Mouse (Mus musculus) 416B (cell line): ENCODE results near the gene Rps9.
"Not testable (repeated sequence)": the region's sequence is repeated elsewhere in the genome, so short reads cannot be mapped to it uniquely, and the experiment has no call there.

ENCODE experiments used
- DNase-seq: peaks from one replicate; pipeline ENCODE4 v3.0.0; 2011; ENCODE audit warnings: low read depth

Gene Rps9

DNA sequence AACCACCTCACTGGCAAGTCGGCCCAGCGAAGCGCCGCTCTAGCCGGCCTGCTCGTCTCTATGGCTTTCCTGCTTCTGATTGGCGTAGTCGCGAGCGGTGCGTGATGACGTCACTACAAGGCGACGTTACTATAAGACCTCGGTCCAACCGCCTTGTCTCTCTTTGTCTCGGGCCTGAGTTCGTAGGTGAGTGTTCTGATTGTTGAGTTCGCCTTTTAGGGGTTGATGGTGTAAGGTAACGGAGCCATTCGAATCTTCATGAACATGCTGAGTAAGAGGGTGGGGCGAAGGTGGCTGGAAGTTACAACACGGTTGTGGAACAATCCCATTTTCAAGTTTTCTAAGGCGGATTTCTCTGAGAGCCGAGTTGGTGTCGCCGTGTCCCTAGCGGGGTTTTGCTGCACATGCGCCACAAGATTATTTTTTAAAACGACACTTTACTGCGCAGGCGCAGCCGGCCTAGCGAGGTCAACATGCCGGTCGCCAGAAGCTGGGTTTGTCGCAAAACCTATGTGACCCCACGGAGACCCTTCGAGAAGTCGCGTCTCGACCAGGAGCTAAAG lies at the start of gene Rps9:
Gene Rps9 (plus strand): TSS at position 115 of the 563 bp plus-strand sequence.
- peak; percentile 98 for DNase-seq

DNA sequence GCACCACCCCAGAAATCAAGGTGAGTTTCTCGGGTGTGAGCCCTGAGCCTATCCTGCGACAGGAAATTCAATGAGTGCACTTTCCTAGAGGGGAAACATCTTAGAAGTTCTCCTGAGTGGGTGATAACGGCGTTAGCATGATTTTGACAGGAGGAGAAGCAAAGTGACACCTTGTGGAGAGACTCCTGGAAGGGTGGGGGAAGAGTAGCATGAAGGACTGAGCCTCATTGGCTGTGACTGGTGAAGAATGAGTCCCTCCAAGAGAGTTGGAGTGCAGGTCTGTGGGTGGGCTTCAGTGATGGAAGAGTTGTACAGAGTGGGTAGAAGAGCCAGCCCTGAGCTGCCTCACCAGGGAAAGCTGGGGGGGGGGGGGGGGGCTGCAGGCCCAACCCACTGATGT lies 46.8 kb upstream of the Rps9 start:
- DNase-seq = no peak

DNA sequence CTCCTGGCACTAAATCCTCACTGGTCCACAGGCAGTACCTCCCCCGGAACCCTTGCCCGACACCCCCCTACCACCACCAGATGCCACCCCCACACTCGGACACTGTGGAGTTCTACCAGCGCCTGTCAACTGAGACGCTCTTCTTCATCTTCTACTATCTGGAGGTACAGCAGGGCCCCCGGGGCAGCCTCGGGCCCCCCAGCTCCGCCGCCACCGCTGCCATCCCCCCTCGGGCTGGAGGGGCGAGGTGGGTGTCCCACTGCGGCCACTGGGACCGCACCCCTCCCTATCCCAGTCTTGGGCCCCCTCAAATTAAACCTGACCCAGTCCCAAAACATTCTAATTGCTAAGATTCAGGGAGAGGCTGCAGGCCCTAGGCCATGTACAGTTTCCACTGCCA lies 45.2 kb upstream of the Rps9 start:
- DNase-seq = no peak

DNA sequence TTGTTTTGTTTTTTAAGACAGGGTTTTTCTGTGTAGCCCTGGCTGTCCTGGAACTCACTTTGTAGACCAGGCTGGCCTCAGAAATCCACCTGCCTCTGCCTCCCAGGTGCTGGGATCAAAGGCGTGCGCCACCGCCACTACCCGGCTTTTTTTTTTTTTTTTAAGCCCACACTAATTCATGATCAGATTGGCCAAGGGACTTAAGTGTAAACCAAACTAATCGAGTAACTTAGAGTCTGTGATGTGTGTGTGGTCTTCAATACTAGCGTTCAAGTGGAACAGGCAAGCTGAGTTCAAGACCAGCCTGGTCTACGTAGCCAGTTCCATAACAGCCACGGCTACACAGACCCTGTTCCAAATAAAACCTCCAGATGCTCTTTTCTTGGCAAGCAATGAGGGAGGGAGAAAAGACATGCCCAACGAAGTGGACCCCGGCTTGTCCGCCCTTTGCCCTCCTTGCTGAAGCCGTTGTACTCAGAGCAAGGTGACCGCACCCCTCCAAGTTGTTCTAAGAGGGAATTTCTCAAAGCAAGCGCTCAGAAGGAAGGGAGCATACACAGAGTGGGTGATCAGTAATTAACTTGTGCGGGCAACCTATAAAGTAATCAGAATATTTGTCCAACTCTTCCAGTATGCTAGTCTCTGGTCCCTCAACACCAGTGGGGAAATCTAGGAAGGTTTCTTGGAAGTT lies 39.1 kb upstream of the Rps9 start:
- DNase-seq = peak; percentile 55

GRCm38 (mm10) chr7:3665215-3666114 lies 38.3 kb upstream of the Rps9 start, which contains the start of gene Leng1:
Leng1 (minus strand) TSS chr7:3665840.
- DNase-seq = peak; percentile 99

GRCm38 (mm10) chr7:3666921-3667391 lies 36.8 kb upstream of the Rps9 start:
- DNase-seq = peak; percentile 79

GRCm38 (mm10) chr7:3674507-3675227 lies 29.1 kb upstream of the Rps9 start:
- DNase-seq = peak; percentile 80

DNA sequence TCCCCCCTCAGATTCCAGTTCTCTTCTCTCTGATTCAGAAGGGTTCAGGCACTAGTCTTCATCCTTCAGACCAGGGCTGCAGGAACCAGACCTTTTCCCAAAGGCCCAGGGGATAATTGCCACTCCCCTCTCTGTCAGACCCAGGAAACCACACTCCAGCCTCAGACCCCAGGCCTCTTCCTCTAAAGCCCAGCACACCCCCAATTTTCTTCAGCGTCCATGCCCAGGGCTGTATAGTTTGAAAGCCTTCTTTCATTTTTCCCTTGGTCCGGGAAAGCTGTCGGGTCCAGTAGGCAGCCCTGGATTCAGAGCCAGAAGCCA lies 28.6 kb upstream of the Rps9 start:
- DNase-seq = no peak

DNA sequence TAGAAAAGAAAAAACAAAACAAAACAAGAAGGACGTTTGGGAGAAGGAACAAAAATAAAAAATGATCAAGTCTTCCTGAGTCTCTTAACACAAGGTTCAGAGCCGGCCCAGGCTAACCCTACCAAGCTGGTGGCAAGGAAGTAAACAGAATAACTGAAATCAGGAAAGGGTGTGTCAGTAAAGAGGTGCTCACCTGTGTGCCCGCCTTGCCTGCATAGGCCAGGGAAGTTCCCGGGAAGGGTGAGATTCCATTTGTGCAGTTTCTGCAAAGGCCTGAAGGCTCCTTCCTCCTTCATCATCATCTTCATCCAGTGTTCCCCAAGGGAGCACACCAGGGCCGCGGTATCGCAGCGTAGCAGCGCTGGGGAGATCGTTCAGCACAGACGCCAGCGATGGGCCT lies 27.4 kb upstream of the Rps9 start:
- DNase-seq = no peak

- DNase-seq = no peak
These were observed 26.5 kb upstream of the Rps9 start, which contains the start of gene Tmc4 for GRCm38 (mm10) chr7:3677342-3677741. Tmc4 (minus strand) TSS chr7:3677553.

GRCm38 (mm10) chr7:3683908-3684550 lies 19.8 kb upstream of the Rps9 start:
- DNase-seq = no peak

GRCm38 (mm10) chr7:3684698-3685097 lies 19.1 kb upstream of the Rps9 start:
- no peak for DNase-seq

- DNase-seq = no peak
These were observed 18.2 kb upstream of the Rps9 start for GRCm38 (mm10) chr7:3685400-3686187.

DNA sequence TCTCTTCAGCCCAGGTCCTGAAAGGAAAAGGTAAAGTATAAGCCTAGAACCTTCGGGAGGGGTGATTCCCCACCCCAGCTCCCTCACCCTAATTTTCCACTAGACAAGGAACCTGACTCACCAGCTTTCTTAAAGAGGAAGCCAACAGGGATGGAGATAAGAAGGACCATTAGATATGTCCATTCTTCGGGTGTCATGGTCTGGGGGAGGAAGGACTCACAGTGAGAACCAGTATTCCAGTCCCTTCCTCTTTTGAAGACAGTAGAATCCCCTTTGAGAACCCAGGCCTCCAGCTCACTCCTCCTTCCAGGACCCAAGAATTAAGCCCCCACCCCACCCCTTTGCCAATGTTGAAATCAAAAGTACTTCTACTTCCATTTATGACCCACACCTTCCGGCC lies 11.9 kb upstream of the Rps9 start:
- DNase-seq = peak; percentile 78

GRCm38 (mm10) chr7:3692382-3692986 lies 11.3 kb upstream of the Rps9 start, which contains the start of gene Tsen34:
Tsen34 (plus strand) TSS chr7:3692863.
- DNase-seq = no peak

DNA sequence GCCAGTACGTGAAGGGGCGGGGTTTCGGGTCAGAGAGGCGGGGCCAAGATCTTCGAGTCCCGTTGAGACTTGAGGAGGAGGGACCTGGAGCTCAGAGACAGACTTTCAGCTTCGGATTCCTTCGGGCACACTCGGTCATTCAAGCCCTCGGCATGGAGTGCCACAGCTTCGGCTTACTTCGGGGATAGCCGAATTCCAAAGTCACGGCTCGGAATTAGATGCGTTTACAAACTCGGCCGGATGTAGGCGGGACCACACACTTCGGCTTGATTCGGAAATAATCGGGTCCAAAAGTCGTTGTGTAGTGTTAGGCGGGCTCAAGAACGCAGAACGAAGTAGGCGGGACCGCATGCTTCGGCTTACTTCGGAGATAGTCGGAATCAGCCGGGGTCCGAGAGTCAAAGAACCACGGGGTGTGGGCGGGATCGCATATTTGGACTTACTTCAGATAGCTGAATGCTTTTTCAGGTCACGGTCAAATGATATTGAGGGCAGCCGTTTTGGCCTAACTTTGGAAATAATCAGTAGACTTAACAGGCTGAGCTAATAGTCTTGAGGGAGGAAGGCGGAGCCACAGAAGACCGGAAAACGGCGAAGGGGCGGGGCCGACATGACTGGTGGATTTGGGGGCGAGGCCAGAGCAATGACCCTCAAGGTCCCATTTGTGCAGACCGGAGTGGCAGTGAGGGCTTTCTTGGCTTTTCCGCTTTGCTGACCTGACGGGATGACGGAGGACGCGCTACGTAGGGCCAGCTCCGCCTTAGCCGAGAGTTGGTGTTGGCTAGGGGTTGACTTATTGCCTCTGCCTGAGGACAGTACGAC lies 10.6 kb upstream of the Rps9 start, which contains the start of gene Mboat7:
Gene Mboat7 (minus strand): TSS at position 537 of the 822 bp plus-strand sequence.
- peak; percentile 99 for DNase-seq

GRCm38 (mm10) chr7:3693809-3694075 lies 10.1 kb upstream of the Rps9 start:
- no peak for DNase-seq

GRCm38 (mm10) chr7:3694076-3694948 lies 9.5 kb upstream of the Rps9 start:
- DNase-seq = peak; percentile 98

DNA sequence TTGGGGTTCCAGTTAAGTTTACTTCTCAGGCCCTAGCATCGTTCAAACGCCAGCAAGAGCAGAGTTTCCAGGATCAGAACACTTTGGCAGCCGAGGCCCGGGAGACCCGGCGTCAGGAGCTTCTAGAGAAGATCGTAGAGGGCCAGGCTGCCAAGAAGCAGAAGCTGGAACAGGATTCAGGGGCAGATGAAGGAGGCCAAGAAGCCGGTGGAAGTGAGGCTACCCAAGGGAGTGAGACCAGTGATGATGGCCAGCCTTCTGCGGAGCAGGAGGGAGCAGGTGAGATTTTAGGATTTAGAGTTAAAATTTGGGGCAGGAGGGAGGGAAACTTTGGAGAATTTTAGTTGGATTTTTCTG lies 8.9 kb upstream of the Rps9 start:
- not testable (repeated sequence) for DNase-seq
